Mouse (Mus musculus): ENCODE results near the gene Ccdc33. TPM values are rescaled to one million over a fixed set of nuclear protein-coding genes. Genes with fewer than 3 reads are reported as not detected.

Ccdc33 gene
- total RNA-seq, 2 experiments from 2014 or later: not detected

DNA sequence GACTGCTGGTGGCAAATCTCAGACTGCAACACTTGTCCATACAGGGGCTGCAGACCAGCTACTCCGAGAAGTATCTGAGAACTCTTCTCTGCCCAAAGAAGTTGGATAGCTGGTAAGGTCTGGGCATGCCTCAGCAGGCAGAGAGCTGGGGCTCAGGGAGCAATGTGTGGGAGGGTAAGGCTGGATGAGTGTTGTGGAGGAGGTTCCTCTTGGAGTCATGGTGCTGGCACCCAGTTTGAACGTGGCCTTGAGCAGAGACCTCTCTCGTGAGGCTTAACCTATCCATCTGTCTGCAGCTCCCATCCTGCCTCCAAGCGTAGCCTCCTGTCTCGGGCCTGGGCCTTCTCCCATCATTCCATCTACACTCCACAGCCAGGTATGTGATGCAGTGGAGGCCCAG lies 26.8 kb upstream of the Ccdc33 start:
- DNase-seq: no peak
- intact Hi-C loops (cut with DNase I): no loop called here
- no peak overlapping the region for H3K4me3 ChIP-seq
- no peak for TF ChIP-seq CTCF (IDR thresholded peaks at IDR 0.05)
- H3K27ac ChIP-seq: no peak overlapping the region

DNA sequence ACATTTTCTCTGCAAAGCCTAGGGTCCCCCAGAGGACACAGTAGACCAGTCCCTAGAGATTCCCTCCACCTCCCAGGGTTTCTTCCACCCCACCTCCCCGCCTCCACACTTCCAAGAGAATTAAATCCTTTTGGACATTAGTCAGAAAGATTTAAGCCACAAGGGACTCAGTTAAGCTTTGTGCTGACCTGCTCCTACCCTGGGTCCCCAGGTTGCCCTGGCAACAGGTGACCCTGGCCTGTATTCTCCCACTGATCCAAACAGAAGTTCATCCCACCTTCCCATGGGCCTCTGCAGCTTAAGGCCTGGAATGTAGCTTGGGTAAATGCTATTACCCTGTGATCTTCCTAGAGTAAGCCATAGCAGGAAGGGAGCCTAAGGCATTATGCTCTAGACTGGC lies 26.0 kb upstream of the Ccdc33 start:
- DNase-seq: no peak
- intact Hi-C loops (cut with DNase I): no loop called here
- no peak for TF ChIP-seq CTCF (IDR thresholded peaks at IDR 0.05)
- Histone ChIP-seq H3K27ac (no peak overlapping the region), H3K4me3 (no peak overlapping the region)

GRCm38 (mm10) chr9:58143419-58143818 lies 24.8 kb upstream of the Ccdc33 start:
- intact Hi-C loops (cut with DNase I): no loop called here
- no peak overlapping the region for H3K27ac ChIP-seq
- no peak overlapping the region for H3K4me3 ChIP-seq
- no peak for TF ChIP-seq CTCF (IDR thresholded peaks at IDR 0.05)
- DNase-seq: peak; percentile 47

DNA sequence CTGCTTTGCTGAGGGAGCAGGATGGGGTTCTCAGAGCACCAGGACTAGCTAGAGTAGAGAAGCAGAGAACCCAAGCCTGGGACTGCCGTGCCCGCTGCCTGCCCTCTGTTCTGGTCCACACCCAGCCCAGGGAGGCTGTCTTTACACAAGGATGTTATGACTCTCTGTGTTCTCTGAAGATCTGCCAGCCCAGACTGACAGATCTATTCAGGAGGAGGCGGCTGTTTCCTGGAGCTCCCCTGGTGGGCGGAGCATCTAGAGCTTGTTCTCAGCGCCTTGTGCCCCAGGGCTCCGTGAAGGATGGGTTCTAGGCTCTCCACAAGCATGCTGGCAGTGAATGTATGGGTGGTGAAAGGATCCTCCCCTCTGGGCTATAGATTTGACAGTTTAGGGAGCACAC lies 21.3 kb upstream of the Ccdc33 start:
- Histone ChIP-seq H3K4me3 (no peak overlapping the region), H3K27ac (no peak overlapping the region)
- intact Hi-C loops (cut with DNase I): no loop called here
- TF ChIP-seq CTCF (IDR thresholded peaks at IDR 0.05): no peak
- no peak for DNase-seq

DNA sequence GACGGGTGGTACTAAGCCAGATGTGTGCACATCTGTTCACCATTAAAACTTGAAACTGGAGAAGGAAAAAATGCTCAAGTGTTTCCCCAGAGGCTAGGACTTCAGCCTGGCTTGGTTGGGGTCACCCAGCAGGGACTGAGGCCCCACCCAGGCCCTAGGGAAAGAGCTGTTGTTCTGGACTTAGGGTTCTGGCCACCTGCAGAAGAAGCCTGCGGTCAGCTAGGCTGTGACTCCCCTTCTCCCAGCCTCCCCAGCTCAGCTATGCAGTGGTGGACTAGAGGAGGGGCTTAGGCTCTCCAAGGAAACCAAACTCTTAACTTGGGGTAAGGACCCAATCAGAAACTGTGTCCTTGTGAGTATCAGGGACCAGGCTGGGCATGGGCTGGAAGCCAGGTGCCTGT lies 17.3 kb upstream of the Ccdc33 start:
- intact Hi-C loops (cut with DNase I): no loop called here
- Histone ChIP-seq H3K27ac (no peak overlapping the region), H3K4me3 (no peak overlapping the region)
- no peak for DNase-seq
- TF ChIP-seq CTCF (IDR thresholded peaks at IDR 0.05): no peak

GRCm38 (mm10) chr9:58134906-58135305 lies 16.3 kb upstream of the Ccdc33 start:
- no peak overlapping the region for H3K27ac ChIP-seq
- TF ChIP-seq CTCF (IDR thresholded peaks at IDR 0.05): no peak
- no peak overlapping the region for H3K4me3 ChIP-seq
- DNase-seq: no peak
- intact Hi-C loops (cut with DNase I): no loop called here

DNA sequence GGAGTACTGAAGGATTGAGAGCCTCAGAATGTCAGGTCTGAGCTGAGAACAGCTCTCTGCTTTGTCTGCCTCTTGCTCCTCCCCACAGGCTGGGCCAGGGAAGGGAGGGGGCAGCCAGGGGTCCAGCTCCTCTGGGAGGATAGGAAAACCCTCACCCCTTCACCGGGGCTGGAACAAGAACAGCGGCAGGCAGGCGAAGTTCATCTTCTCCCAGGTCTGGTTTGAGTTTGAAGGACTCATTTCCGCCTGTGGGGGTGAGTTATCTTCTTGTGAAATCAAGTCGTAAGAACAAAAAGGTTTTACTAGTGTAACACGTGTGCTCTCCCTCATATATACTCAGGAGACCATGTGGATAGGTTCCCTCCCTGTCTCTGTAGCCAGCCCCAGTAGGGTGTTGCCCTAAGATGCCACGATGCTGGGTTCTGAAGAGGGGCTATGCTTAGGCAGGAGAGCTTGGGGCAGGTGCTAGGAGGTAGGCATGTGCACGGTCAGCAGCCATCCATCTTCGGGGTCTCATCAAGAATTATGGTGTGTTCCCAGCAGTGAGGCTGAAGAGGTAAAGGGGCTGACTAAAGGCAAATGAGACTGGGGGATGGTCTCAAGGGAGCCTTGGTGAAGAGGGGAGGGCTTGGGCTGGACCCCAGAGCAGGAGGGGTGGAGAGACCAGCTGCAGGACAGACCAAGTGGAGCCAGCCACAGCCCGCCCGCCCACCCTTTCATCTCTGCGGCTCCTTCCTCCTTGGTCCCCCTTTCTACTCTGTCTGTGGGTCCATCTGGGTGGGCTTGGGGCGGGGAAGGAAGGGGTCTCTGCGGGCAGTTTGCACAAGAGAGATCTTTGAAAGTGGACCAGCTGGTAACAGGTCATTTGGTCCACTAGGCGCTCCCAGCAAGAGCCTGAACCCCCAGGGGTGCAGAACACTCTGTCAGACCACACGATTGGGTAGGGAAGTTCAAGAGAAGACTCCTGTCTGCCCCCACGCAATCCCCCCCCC lies 15.6 kb upstream of the Ccdc33 start:
- no peak for DNase-seq
- no peak overlapping the region for H3K4me3 ChIP-seq
- TF ChIP-seq CTCF (IDR thresholded peaks at IDR 0.05): no peak
- no peak overlapping the region for H3K27ac ChIP-seq
- intact Hi-C loops (cut with DNase I): no loop called here

DNA sequence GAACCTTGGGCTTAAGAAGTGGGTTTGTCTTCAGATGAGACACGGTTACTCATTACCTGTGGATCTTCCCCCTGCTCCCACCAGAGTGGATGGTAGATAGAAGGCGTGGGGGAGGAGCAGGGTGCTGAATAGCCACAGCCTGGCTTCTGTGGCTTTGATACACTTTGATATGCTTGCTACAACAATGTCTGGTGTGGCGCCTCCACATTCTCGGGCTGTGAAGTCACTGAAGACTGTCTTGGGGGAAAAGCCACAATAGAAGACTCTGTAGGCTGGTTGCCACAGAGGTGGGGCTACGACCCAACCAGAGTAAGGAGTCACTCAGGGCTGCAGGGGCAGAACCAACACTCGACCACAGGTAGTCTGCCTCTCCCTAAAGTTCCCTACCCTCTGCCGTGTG lies 13.1 kb upstream of the Ccdc33 start:
- intact Hi-C loops (cut with DNase I): no loop called here
- no peak for TF ChIP-seq CTCF (IDR thresholded peaks at IDR 0.05)
- no peak overlapping the region for H3K4me3 ChIP-seq
- no peak for DNase-seq
- no peak overlapping the region for H3K27ac ChIP-seq

- intact Hi-C loops (cut with DNase I): no loop called here
Measured at GRCm38 (mm10) chr9:58130909-58131308, 12.3 kb upstream of the Ccdc33 start.

DNA sequence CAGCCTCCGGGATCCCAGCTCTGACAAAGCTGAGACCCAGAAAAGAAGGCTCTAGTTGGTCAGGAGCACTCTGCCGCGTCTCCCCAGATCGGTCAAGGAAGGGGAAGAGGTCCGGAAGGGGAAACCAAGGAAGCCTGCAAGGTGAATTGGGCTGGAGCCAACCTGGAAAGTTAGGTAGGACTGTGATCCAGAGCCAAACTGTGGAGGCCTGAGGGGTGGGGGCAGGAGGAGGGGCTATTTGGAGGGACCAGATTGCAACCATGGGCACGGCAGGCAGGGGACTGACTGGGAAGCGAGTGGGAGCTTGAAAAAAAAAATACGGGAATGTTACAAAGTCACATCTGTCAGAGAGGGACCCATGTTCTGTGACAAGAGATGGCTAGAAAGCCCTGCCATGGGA lies 10.9 kb upstream of the Ccdc33 start:
- DNase-seq: no peak
- TF ChIP-seq CTCF (IDR thresholded peaks at IDR 0.05): no peak
- no peak overlapping the region for H3K27ac ChIP-seq
- intact Hi-C loops (cut with DNase I): no loop called here
- H3K4me3 ChIP-seq: no peak overlapping the region

More at GRCm38 (mm10) chr9:58130909-58131308, 12.3 kb upstream of the Ccdc33 start:
- no peak for DNase-seq
- no peak for TF ChIP-seq CTCF (IDR thresholded peaks at IDR 0.05)
- Histone ChIP-seq H3K27ac (no peak overlapping the region), H3K4me3 (no peak overlapping the region)

DNA sequence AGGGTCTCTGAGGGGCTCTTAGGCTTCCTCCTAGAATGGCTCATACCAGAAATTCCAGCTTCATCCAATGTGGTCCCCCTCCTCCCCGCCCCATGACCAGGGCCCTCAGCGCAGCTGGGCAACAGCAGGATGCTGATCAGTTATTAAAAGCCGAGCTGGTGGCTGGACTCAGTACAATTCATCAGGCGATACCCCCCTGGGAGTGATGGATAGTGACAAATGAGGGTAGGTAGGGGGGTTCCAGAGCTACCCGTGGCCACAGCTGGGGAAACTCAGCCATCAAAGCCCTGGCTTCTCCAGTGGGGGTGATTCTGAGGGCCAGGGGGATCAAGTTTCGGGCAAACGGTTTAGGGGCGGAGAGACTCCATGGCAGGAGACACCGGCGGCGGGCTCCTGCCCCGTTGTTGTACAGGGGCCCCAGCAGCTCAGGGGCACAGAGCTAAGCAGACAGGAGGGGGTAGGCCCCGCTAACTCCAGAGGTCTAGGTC lies 10.3 kb upstream of the Ccdc33 start:
- intact Hi-C loops (cut with DNase I): no loop called here
- Histone ChIP-seq H3K4me3 (no peak overlapping the region), H3K27ac (no peak overlapping the region)
- TF ChIP-seq CTCF (IDR thresholded peaks at IDR 0.05): no peak
- no peak for DNase-seq

GRCm38 (mm10) chr9:58125811-58126210 lies 7.2 kb upstream of the Ccdc33 start:
- intact Hi-C loops (cut with DNase I): no loop called here
- no peak overlapping the region for H3K4me3 ChIP-seq
- DNase-seq: no peak
- H3K27ac ChIP-seq: no peak overlapping the region
- no peak for TF ChIP-seq CTCF (IDR thresholded peaks at IDR 0.05)

GRCm38 (mm10) chr9:58125085-58125484 lies 6.5 kb upstream of the Ccdc33 start:
- H3K4me3 ChIP-seq: no peak overlapping the region
- intact Hi-C loops (cut with DNase I): no loop called here
- no peak overlapping the region for H3K27ac ChIP-seq
- TF ChIP-seq CTCF (IDR thresholded peaks at IDR 0.05): no peak
- DNase-seq: no peak

All from gastrocnemius, adult 2 months (tissue).